Mouse (Mus musculus) spleen, adult 2 months (tissue): ENCODE data around the gene Man2b2. TPM values are rescaled to one million over a fixed set of nuclear protein-coding genes. Genes with fewer than 3 reads are reported as not detected.

Experiments used
- DNase-seq, 2 experiments: peaks; one replicate each; pipeline versions ENCODE4 v3.0.0 to v3.0.0-alpha.2; 2012 to 2021; ENCODE audit warnings: low spot score in 2 of 2, low read depth in 1 of 2
- H3K27ac ChIP-seq: fragments of 200-500 bp; 2 replicates; pipeline ENCODE4 v1.5.1; 2012; ENCODE audit warnings: low read length, inconsistent platforms; ENCODE audit not compliant: insufficient read depth
- H3K27me3 ChIP-seq: fragments of 200-500 bp; 2 replicates; pipeline ENCODE4 v1.6.1; 2012; ENCODE audit warnings: mild to moderate bottlenecking, moderate library complexity, low read length, inconsistent platforms; ENCODE audit not compliant: control insufficient read depth, insufficient read depth
- H3K36me3 ChIP-seq: fragments of 200-500 bp; 2 replicates; pipeline ENCODE4 v1.6.1; 2012; ENCODE audit warnings: mild to moderate bottlenecking, low read length, inconsistent platforms; ENCODE audit not compliant: control insufficient read depth, insufficient read depth
- H3K4me1 ChIP-seq: fragments of 200-500 bp; 2 replicates; pipeline ENCODE4 v1.6.1; 2011; ENCODE audit warnings: inconsistent platforms; ENCODE audit not compliant: control insufficient read depth, insufficient read depth, insufficient read length
- H3K4me3 ChIP-seq: fragments of 200-500 bp; 2 replicates; pipeline ENCODE4 v1.5.1; 2011; ENCODE audit warnings: mild to moderate bottlenecking, inconsistent platforms; ENCODE audit not compliant: insufficient read depth, insufficient read length; ENCODE audit errors: extremely low read depth
- CTCF ChIP-seq: fragments of 200-500 bp; IDR thresholded peaks from 2 replicates; pipeline ENCODE4 v1.5.1; 2011; ENCODE audit warnings: mild to moderate bottlenecking, inconsistent platforms; ENCODE audit not compliant: insufficient read depth, insufficient read length, insufficient replicate concordance; ENCODE audit errors: extremely low read depth
- POLR2A ChIP-seq: fragments of 200-500 bp; IDR thresholded peaks from 2 replicates; pipeline ENCODE4 v1.6.1; 2011; ENCODE audit warnings: low read depth, low read length, inconsistent platforms
- WGBS: fragments of 180-500 bp; shearing (Covaris S2); methylation state at CpG from one replicate; pipeline ENCODE4 v1.1.7; 2018; 5-methylcytosine and 5-hydroxymethylcytosine counted together
- polyA plus RNA-seq: library from polyadenylated mRNA; depleted of rRNA; stranded (reverse); fragments of >200 nt; gene quantifications from 2 replicates; pipeline ENCODE4 v1.2.3, GENCODE M21; 2012

Man2b2 gene
- polyA plus RNA-seq, 1 experiment: 75.2 TPM

DNA sequence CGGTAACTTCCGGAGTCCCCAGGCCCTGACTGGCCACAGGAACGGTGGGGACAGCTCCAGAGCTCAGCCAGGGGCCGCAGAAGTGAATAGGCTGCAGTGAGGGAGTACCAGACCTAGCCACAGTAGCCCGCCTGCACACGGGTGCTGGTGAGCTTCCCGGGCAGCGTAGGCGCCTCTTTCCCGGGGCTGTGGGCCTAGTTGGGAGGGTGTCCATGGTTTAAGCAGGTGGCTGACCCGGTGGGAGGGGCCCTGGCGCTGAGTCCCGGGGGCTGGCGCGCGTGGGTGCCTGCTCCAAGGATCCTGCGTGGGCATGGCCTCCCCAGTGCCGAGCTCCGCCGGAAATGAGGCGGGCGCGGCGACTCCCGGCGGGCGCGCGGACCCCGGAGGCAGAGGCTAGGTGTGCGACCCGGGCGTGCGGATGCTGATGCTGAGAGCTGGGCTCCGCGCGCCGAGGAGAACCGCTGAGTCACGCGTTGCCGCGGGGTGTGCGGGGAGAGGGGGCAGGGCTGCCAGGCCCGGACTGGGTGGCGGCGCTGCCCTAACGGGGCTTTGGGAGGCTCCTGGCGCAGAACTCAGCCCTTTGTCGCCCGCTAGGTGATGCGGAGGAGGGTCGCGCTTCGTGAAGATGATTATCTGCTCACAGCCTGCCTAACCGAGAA lies 39.3 kb upstream of the Man2b2 start:
- H3K36me3 ChIP-seq: no peaks in the 10 kb centered on the region
- H3K27me3 ChIP-seq: peaks cover 17% of the 10 kb centered on the region
- WGBS: 4% methylated on average over 56 of the region's 56 CpGs
- no peak for DNase-seq
- H3K27ac ChIP-seq: no peak overlapping the region
- no peak overlapping the region for H3K4me3 ChIP-seq
- H3K4me1 ChIP-seq: no peaks in the 10 kb centered on the region
- TF ChIP-seq POLR2A (no peak), CTCF (no peak)

DNA sequence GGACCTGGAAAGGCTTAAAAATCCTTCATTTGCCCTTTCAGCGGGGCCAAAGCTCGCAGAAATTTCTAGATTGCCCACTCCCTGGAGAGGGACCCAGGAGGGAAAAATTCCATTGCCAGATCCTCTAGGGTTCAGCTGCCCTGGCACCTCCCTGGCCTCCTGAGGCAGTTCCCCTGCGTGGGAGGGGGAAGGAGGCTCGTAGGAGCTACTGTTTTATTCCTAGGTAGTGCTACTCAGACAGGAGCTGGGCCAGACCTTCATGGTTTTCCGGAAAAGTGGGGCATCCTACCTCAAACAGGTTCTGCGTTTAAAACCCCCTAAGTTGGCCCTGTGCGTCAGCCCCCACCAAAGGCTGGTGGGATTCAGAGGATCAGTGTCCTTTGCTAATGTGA lies 38.7 kb upstream of the Man2b2 start:
- H3K27me3 ChIP-seq: peaks cover 17% of the 10 kb centered on the region
- 2% methylated on average over 7 of the region's 7 CpGs for WGBS

DNA sequence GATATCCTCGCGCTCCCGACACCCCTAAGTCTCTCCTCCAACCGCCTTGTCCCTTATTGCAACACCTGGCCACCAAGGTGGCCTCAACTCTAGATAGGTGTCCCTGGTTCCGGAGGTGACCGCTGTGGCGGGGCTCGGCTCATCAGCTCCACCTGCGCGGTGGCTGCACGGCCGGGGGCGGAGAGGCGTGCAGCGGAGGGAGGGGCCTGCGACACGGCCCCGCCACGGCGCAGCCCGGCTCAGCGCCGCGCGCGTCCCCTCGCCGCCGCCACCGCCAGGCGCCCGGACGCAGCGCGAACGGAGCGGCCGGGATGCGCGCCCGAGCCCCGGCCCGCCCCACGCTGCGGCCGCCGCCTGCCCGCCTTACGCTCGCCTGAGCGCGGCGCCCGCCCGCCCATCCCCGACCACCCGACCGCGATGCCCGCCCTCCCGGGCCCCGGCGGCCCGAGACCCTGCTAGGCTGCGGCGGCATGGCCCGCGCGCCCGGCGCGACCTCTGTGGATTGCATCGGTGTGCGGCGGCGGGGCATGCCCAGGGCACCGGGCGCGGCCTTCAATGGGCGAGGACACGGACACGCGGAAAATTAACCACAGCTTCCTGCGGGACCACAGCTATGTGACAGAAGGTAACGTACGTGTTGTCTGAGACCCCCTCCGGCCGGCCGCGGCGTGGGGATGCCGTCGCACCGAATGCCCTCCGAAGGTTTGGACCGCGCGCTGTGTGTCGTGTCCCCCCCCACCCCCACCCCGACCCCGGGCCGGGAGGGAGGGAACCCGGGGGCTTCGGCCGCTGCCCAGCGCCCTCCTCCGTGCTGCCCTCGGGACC lies 38.0 kb upstream of the Man2b2 start, which contains the start of gene Ppp2r2c:
Gene Ppp2r2c, plus strand, starts transcription at position 248 of the 825 bp plus-strand sequence.
- H3K4me3 ChIP-seq: no peak within 1 kb of the TSS
- peaks cover 17% of the 10 kb centered on the region for H3K27me3 ChIP-seq
- H3K4me1 ChIP-seq: no peaks in the 10 kb centered on the region
- no peaks in the 10 kb centered on the region for H3K36me3 ChIP-seq
- WGBS: 5% methylated on average over 96 of the region's 108 CpGs
- DNase-seq: no peak
- no peak for TF ChIP-seq CTCF
- no peak for TF ChIP-seq POLR2A
- H3K27ac ChIP-seq: no peak within 1 kb of the TSS

More for the DNA sequence above, 38.7 kb upstream of the Man2b2 start:
- Histone ChIP-seq H3K27ac (no peak overlapping the region), H3K4me3 (no peak overlapping the region), H3K4me1 (no peaks in the 10 kb centered on the region), H3K36me3 (no peaks in the 10 kb centered on the region)
- no peak for DNase-seq
- TF ChIP-seq CTCF: no peak

DNA sequence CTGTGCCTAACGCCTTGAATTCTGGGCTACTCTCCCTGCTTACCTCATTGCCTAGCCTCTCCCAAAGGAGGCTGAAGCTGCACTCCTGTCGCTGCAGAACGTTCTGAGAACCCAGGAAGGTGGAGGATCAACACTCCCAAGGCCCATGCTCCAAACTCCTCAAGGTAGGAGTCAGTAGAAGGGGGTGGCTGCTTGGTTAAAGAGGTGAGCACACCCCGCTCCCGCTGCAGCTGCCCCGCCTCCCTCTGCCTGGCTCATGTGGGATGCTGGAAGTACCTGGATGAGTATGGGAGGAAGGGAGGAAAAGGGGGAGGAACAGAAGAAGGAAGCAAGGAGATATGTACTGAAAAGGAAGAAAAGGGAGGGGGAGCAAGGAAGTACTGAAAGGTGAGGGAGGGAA lies 37.1 kb upstream of the Man2b2 start:
- no peak for DNase-seq
- H3K36me3 ChIP-seq: no peaks in the 10 kb centered on the region
- H3K4me3 ChIP-seq: no peak overlapping the region
- H3K27me3 ChIP-seq: peaks cover 16% of the 10 kb centered on the region
- no peaks in the 10 kb centered on the region for H3K4me1 ChIP-seq
- WGBS: 14% methylated on average over 6 of the region's 6 CpGs
- TF ChIP-seq POLR2A (no peak), CTCF (no peak)
- H3K27ac ChIP-seq: no peak overlapping the region

DNA sequence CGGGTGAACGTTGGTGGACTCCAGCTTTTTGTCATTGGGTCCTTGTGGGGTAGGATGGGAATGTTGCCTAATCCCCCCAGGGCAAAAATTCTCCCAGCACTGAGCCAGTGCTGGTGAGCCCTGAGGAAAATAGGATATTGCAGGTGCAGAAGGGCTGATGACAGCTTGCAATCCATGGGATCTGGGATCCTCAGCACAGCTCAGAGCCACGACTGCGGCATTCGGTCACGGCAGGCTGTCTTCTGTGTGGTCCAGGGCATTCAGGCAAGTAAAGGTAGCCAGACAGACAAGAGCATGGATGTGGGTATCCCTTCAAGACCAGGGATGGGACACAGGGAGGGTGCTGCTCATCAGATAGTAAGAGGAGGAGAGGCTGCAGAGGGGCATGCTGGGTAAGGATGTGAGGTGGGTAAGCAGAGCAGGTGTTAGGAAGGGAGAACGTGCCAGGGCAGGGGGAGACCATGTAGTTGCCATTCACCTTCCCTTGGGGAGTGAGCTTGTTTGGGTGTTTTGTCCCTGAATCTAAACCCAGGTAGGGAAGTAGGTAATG lies 36.3 kb upstream of the Man2b2 start:
- Histone ChIP-seq H3K4me1 (no peaks in the 10 kb centered on the region), H3K4me3 (no peak overlapping the region), H3K27me3 (peaks cover 16% of the 10 kb centered on the region), H3K36me3 (no peaks in the 10 kb centered on the region), H3K27ac (no peak overlapping the region)
- TF ChIP-seq CTCF (no peak), POLR2A (no peak)
- 66% methylated on average over 7 of the region's 7 CpGs for WGBS
- no peak for DNase-seq

DNA sequence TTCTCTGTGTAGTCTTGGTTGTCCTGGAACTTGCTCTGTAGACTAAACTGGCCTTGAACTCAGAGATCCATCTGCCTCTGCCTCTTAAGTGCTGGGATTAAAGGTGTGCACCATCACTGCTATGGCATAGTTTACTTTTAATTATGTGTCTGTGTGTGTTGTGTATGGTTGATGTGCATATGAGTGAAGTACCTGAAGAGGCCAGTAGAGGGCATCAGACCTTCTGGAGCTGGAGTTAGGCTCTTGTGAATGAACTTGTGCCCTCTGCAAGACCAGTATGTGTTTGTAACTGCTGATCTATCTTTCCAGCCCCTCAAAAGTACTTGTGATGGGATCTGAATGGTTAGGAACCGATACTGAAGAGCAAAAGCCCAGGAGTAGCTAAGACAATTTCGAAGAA lies 30.6 kb upstream of the Man2b2 start:
- no peak for TF ChIP-seq CTCF
- TF ChIP-seq POLR2A: no peak
- WGBS: 87% methylated on average over 2 of the region's 2 CpGs
- Histone ChIP-seq H3K27ac (no peak overlapping the region), H3K4me3 (no peak overlapping the region), H3K27me3 (no peaks in the 10 kb centered on the region), H3K36me3 (no peaks in the 10 kb centered on the region), H3K4me1 (no peaks in the 10 kb centered on the region)
- no peak for DNase-seq

DNA sequence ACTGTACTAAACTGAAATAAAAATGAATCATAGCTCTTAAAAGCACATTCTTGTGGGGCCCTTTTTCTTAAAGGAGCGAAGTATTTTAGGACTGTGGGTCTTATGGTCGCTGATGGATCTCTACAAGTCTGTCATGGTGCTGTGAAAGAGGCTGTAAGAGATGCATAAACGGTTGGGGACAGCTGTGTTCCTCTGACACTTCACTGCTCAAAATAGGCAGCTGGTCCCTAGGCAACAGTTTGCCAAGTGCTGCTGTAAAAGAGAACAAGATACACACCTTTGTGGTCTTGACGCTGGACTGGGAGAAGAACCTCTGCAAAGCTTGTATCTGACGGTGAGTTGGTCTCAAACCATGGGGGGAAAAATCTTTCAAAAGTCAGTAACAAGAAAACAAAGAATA lies 27.1 kb upstream of the Man2b2 start:
- no peaks in the 10 kb centered on the region for H3K27me3 ChIP-seq
- no peak overlapping the region for H3K27ac ChIP-seq
- no peaks in the 10 kb centered on the region for H3K4me1 ChIP-seq
- no peak overlapping the region for H3K4me3 ChIP-seq
- no peaks in the 10 kb centered on the region for H3K36me3 ChIP-seq
- no peak for DNase-seq
- no peak for TF ChIP-seq POLR2A
- TF ChIP-seq CTCF: no peak
- WGBS: 74% methylated on average over 5 of the region's 5 CpGs
